ENCODE assay signal across 15 mouse cellular contexts in the genomic region with DNA sequence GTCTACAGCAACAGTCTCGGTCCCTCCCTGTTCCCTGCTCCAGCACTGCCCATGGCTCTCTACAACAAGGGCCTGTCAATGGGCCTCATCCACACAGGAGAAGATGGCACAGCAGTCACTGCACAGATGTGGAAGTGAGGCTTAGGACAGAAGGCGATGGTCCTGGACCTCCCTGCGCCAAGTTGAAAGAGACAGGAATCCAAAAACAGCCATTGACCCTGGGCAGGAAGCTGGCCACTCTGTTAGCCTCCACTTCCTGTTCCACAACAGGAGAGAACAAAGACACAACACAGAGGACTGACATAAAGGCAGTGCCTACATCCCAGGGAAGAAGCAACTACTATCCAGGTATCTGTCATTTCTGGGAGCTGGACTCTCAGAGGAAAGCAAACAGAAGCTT. TPM values are rescaled to one million over a fixed set of nuclear protein-coding genes. Genes with fewer than 3 reads are reported as not detected.
A peak's percentile ranks its signal among the peaks of the same experiment; 100 is the strongest.
DNase-seq lines count a peak whose midpoint lies in the region; ATAC-seq and TF ChIP-seq lines count a peak whose summit lies in the region.
"Had no signal": no experiment of that assay in that cellular context is flagged by ENCODE, and none has a peak within 500 bp of the region (broad histone marks: within the 10 kb centered on the region; RNA-seq: fewer than 3 reads in every experiment).

No protein-coding gene starts in this region.

- peak overlapping the region; percentile 72 for H3K27ac ChIP-seq in heart, embryonic 10.5 days
- H3K27ac ChIP-seq in kidney, postnatal 0 days = peak overlapping the region; percentile 27; the same call in 1 of the 2 replicates
- peak overlapping the region; percentile 38; the same call in 1 of the 2 replicates for H3K27ac ChIP-seq in spleen, adult 2 months (ENCODE audit: insufficient read depth, low read length)
- peak overlapping the region; percentile 53; the same call in 1 of the 2 replicates for H3K27ac ChIP-seq in stomach, postnatal 0 days (replicated peaks)
- H3K27ac ChIP-seq: hindbrain, embryonic 15.5 days; macrophage had no signal

- no peak overlapping the region for H3K4me2 ChIP-seq in kidney, postnatal 0 days (ENCODE audit: low read length)
- no peak overlapping the region for H3K4me2 ChIP-seq in stomach, postnatal 0 days (replicated peaks; ENCODE audit: low read depth)
- H3K4me2 ChIP-seq: hindbrain, embryonic 15.5 days had no signal

- TF ChIP-seq CTCF in kidney, postnatal 0 days (IDR thresholded peaks at IDR 0.05; ENCODE audit: low read depth) = no peak
- TF ChIP-seq CTCF in spleen, adult 2 months (IDR thresholded peaks at IDR 0.05; ENCODE audit: extremely low read depth, insufficient read depth, insufficient read length, insufficient replicate concordance) = no peak
- no peak for TF ChIP-seq CTCF in stomach, postnatal 0 days (IDR thresholded peaks at IDR 0.05; ENCODE audit: low read depth)

- no peak for ATAC-seq in kidney, postnatal 0 days (replicated peaks; ENCODE audit: low FRiP score, low read depth)
- no peak for ATAC-seq in stomach, postnatal 0 days (ENCODE audit: low FRiP score, low TSS enrichment)
- ATAC-seq in megakaryocyte progenitor cell, adult 5-6 weeks (replicated peaks; ENCODE audit: poor library complexity) = no peak
- ATAC-seq: forebrain, postnatal 0 days had no signal

- no peaks in the 10 kb centered on the region for H3K9me3 ChIP-seq in heart, embryonic 10.5 days
- H3K9me3 ChIP-seq in kidney, postnatal 0 days (replicated peaks; ENCODE audit: low read length) = no peaks in the 10 kb centered on the region
- H3K9me3 ChIP-seq in stomach, postnatal 0 days (ENCODE audit: control insufficient read depth, low read length) = no peaks in the 10 kb centered on the region
- H3K9me3 ChIP-seq: hindbrain, embryonic 15.5 days had no signal

- peaks cover 59% of the 10 kb centered on the region for H3K4me1 ChIP-seq in heart, embryonic 10.5 days
- H3K4me1 ChIP-seq in kidney, postnatal 0 days (replicated peaks; ENCODE audit: insufficient read depth, low read length) = peaks cover 11% of the 10 kb centered on the region; the same call in 1 of the 2 replicates
- H3K4me1 ChIP-seq in spleen, adult 2 months (ENCODE audit: control insufficient read depth, insufficient read depth, insufficient read length) = peaks cover 13% of the 10 kb centered on the region; the same call in 1 of the 2 replicates
- H3K4me1 ChIP-seq in stomach, postnatal 0 days (replicated peaks; ENCODE audit: control insufficient read depth, insufficient read depth) = 0 out of 2 replicates have a peak, but pooled peaks cover 2% of the 10 kb centered on the region

- H3K36me3 ChIP-seq in heart, embryonic 10.5 days = peaks cover 7% of the 10 kb centered on the region; the same call in 1 of the 2 replicates
- 0 out of 2 replicates have a peak, but pooled peaks cover 3% of the 10 kb centered on the region for H3K36me3 ChIP-seq in kidney, postnatal 0 days (ENCODE audit: insufficient read depth, low read length)
- H3K36me3 ChIP-seq in spleen, adult 2 months (ENCODE audit: control insufficient read depth, insufficient read depth, low read length) = peaks cover 5% of the 10 kb centered on the region
- H3K36me3 ChIP-seq in stomach, postnatal 0 days (ENCODE audit: control insufficient read depth, insufficient read depth, low read length) = no peaks in the 10 kb centered on the region
- H3K36me3 ChIP-seq: hindbrain, embryonic 15.5 days had no signal

- no peak for TF ChIP-seq POLR2A in spleen, adult 2 months (IDR thresholded peaks at IDR 0.05; ENCODE audit: low read depth, low read length)

- no peak overlapping the region for H3K4me3 ChIP-seq in heart, embryonic 10.5 days
- no peak overlapping the region for H3K4me3 ChIP-seq in kidney, postnatal 0 days (replicated peaks; ENCODE audit: low read depth, low read length)
- H3K4me3 ChIP-seq in spleen, adult 2 months (ENCODE audit: extremely low read depth, insufficient read depth, insufficient read length) = no peak overlapping the region
- no peak overlapping the region for H3K4me3 ChIP-seq in stomach, postnatal 0 days (ENCODE audit: low read depth, low read length)
- H3K4me3 ChIP-seq: erythroblast, embryonic 14.5 days; hindbrain, embryonic 15.5 days had no signal

- intact Hi-C loops in heart, postnatal 25 days (cut with DNase I) = no loop called here

- no peak for TF ChIP-seq EP300 in stomach, postnatal 0 days (optimal IDR thresholded peaks at IDR 0.05)

- DNase-seq in heart, embryonic 10.5 days (ENCODE audit: low spot score) = no peak
- no peak for DNase-seq in heart, postnatal 25 days (ENCODE audit: low spot score)
- no peak for DNase-seq in kidney, postnatal 0 days (ENCODE audit: low spot score)
- no peak for DNase-seq in kidney, adult 11 months
- no peak for DNase-seq in spleen, adult 2 months (ENCODE audit: low read depth in 1 of 2, low spot score in 2 of 2)
- no peak for DNase-seq in spleen, postnatal 10 days (ENCODE audit: low spot score in 2 of 2)
- no peak for DNase-seq in stomach, postnatal 0 days (ENCODE audit: low spot score)
- DNase-seq: B cell, adult 2 months; cerebellum, adult 9-11 months; embryo, embryonic 11 days; forebrain, postnatal 0 days had no signal

- H3K9ac ChIP-seq in kidney, postnatal 0 days (ENCODE audit: low read depth, low read length) = no peak overlapping the region
- H3K9ac ChIP-seq in stomach, postnatal 0 days (ENCODE audit: low read length) = no peak overlapping the region
- H3K9ac ChIP-seq: forebrain, postnatal 0 days; hindbrain, embryonic 15.5 days had no signal

- peaks cover 8% of the 10 kb centered on the region; the same call in 1 of the 2 replicates for H3K27me3 ChIP-seq in heart, embryonic 10.5 days (ENCODE audit: insufficient read depth, poor library complexity, severe bottlenecking)
- H3K27me3 ChIP-seq in kidney, postnatal 0 days (ENCODE audit: insufficient read depth, low read length) = no peaks in the 10 kb centered on the region
- no peaks in the 10 kb centered on the region for H3K27me3 ChIP-seq in spleen, adult 2 months (ENCODE audit: control insufficient read depth, insufficient read depth, low read length)
- H3K27me3 ChIP-seq in stomach, postnatal 0 days (ENCODE audit: control insufficient read depth, insufficient read depth, low read length) = no peaks in the 10 kb centered on the region
- H3K27me3 ChIP-seq: hindbrain, embryonic 15.5 days had no signal

- 76% methylated on average over 3 of the region's 3 CpGs for WGBS in heart, embryonic 10.5 days
- WGBS in kidney, postnatal 0 days = 79% methylated on average over 3 of the region's 3 CpGs
- whole genome bisulfite sequencing in spleen, adult 2 months = 78% methylated on average over 3 of the region's 3 CpGs
- 83% methylated on average over 3 of the region's 3 CpGs for WGBS in stomach, postnatal 0 days

RNA-seq across cellular contexts. Expression of gene Vav2, which starts 45.6 kb away (rescaled TPM):
- polyA plus RNA-seq in heart, embryonic 10.5 days (2016; fragmentation: Nextera tagmentation; extraction: Ambion mirVana) = 5.1 and 8.1 TPM in 2 replicates
- total RNA-seq in heart, postnatal 25 days (2021) = 10 to 100 TPM; 12.7 to 13.6 TPM
- 4.7 and 5.6 TPM in 2 replicates for polyA plus RNA-seq in kidney, postnatal 0 days (2015; fragmentation: Nextera tagmentation; extraction: Ambion mirVana)
- polyA plus RNA-seq in spleen, adult 2 months (2012; rRNA removed) = 53.8 and 67.1 TPM in 2 replicates
- polyA plus RNA-seq in stomach, postnatal 0 days (2015; fragmentation: Nextera tagmentation; extraction: Ambion mirVana) = 2.7 and 2.9 TPM in 2 replicates
- total RNA-seq in megakaryocyte progenitor cell, adult 5-6 weeks (2015) = 4.8 and 7.5 TPM in 2 replicates
- total RNA-seq in megakaryocyte progenitor cell, adult 5-6 weeks (2017) = 5.7 and 9.2 TPM in 2 replicates
